Mouse (Mus musculus) liver, adult 2 months (tissue): ENCODE data around the gene Cd55.
"Not testable (repeated sequence)": the region's sequence is repeated elsewhere in the genome, so short reads cannot be mapped to it uniquely, and the experiment has no call there.

Experiments
- CTCF ChIP-seq: fragments of 200-500 bp; IDR thresholded peaks from 2 replicates; pipeline ENCODE4 v1.5.1; 2011; ENCODE audit warnings: low read depth, low read length, control low read depth
- POLR2A ChIP-seq: fragments of 200-500 bp; IDR thresholded peaks from 2 replicates; pipeline ENCODE4 v1.6.1; 2011; ENCODE audit warnings: low read length, control low read depth; ENCODE audit not compliant: insufficient read depth; ENCODE audit errors: extremely low read depth

- not testable (repeated sequence) for TF ChIP-seq CTCF, POLR2A
These were observed 65.4 kb downstream of the Cd55 start for GRCm38 (mm10) chr1:130397109-130397508.
